Mouse (Mus musculus): Measurements from ENCODE around the gene Plin3. TPM values are rescaled to one million over a fixed set of nuclear protein-coding genes. Genes with fewer than 3 reads are reported as not detected.
"Not testable (repeated sequence)": the region's sequence is repeated elsewhere in the genome, so short reads cannot be mapped to it uniquely, and the experiment has no call there.

Gene Plin3
- total RNA-seq, 2 experiments from 2014 or later: 42.4 to 75.0 TPM

GRCm38 (mm10) chr17:56265869-56266268 lies 26.8 kb downstream of the Plin3 start:
- TF ChIP-seq CTCF (IDR thresholded peaks at IDR 0.05): no peak
- Histone ChIP-seq H3K27ac (peak overlapping the region; percentile 59; the same call in 1 of the 2 replicates), H3K4me3 (no peak overlapping the region)
- no peak for DNase-seq
- intact Hi-C loops (cut with DNase I): no loop called here

- no peak for DNase-seq
- intact Hi-C loops (cut with DNase I): no loop called here
- no peak for TF ChIP-seq CTCF (IDR thresholded peaks at IDR 0.05)
- H3K27ac ChIP-seq: peak overlapping the region; percentile 98
- peak overlapping the region; percentile 61 for H3K4me3 ChIP-seq
Observed at GRCm38 (mm10) chr17:56265011-56265410, 27.7 kb downstream of the Plin3 start.

DNA sequence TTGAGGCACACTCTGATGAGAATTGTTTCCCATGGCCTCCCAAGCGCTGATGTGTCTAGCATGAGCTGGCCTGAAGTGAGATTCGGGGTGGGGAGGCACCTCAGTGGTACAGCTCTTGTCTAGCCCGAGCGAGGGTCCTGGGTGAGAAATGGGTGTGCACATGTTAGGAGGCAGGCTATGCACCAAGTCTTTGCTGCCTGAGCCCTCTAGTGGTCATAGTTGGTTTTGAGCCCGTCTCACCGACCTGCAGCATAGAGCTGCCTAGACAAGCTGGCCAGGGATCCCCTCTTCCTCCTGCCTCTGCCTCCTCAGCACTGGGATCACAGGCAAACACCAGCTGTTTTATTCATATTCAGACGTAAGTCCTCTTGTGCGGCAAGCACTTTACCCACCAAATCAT lies 28.7 kb downstream of the Plin3 start:
- Histone ChIP-seq H3K27ac (peak overlapping the region; percentile 98), H3K4me3 (peak overlapping the region; percentile 61)
- DNase-seq: peak; percentile 88
- peak; percentile 79 for TF ChIP-seq CTCF (IDR thresholded peaks at IDR 0.05)
- intact Hi-C loops (cut with DNase I): no loop called here

DNA sequence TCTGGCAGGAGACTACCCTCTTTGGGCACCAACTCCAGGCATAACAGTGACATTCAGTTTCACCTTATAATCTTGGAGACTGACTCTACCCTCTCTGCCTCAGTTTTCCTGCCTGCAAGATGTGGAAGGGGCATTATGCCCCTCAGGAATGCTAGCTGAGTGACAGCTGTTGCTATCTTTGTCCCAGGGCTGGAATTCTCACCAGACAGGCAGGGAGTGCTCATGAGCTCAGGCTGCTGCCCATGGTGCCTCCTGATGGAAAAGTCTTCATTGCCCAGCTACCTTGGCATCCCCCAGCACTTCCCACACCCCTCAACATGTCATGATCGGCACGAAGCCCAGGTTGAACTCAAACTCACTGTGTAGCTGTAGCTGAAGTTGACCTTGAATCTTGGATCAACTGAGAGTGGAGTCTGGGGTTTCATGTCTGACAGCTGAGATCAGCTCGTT lies 30.0 kb downstream of the Plin3 start:
- intact Hi-C loops (cut with DNase I): loop anchor here (2.0 kb wide), 1 partner anchor 30 kb away; the partner anchor contains the start of gene Plin3
- no peak for TF ChIP-seq CTCF (IDR thresholded peaks at IDR 0.05)
- Histone ChIP-seq H3K4me3 (peak overlapping the region; percentile 65), H3K27ac (peak overlapping the region; percentile 98)
- DNase-seq: peak; percentile 88

DNA sequence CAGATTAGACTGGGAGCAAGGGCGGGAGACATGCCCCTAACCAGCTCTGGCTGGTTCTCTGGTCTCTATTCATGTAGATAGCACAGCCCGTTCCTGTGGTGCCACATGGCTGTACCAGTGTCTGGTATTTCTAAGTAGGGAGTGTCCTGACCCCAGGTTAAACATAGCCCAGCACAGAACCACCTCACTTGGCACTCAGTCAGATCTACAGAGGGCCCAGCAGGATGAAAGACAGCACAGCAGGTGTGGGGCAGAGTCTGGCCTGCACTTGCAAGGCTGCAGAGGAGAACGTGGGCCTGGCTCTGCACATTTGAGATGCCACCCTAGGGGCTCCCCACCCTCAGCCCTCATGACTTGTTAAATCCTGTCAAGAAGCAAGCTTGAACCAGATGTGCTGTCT lies 31.5 kb downstream of the Plin3 start:
- DNase-seq: peak; percentile 88
- TF ChIP-seq CTCF (IDR thresholded peaks at IDR 0.05): no peak
- intact Hi-C loops (cut with DNase I): no loop called here
- Histone ChIP-seq H3K4me3 (peak overlapping the region; percentile 87), H3K27ac (peak overlapping the region; percentile 98)

- peak; percentile 50 for DNase-seq
- Histone ChIP-seq H3K4me3 (peak overlapping the region; percentile 87), H3K27ac (peak overlapping the region; percentile 98)
- intact Hi-C loops (cut with DNase I): loop anchor here (10.0 kb wide), 1 partner anchor 295 kb away; no protein-coding TSS in a partner anchor
- no peak for TF ChIP-seq CTCF (IDR thresholded peaks at IDR 0.05)
Observed at GRCm38 (mm10) chr17:56259301-56260037, 33.2 kb downstream of the Plin3 start.

GRCm38 (mm10) chr17:56258812-56259211 lies 33.9 kb downstream of the Plin3 start:
- not testable (repeated sequence) for DNase-seq
- Histone ChIP-seq H3K27ac (peak overlapping the region; percentile 98), H3K4me3 (peak overlapping the region; percentile 87)
- intact Hi-C loops (cut with DNase I): loop anchor here (10.0 kb wide), 1 partner anchor 294 kb away; no protein-coding TSS in a partner anchor

DNA sequence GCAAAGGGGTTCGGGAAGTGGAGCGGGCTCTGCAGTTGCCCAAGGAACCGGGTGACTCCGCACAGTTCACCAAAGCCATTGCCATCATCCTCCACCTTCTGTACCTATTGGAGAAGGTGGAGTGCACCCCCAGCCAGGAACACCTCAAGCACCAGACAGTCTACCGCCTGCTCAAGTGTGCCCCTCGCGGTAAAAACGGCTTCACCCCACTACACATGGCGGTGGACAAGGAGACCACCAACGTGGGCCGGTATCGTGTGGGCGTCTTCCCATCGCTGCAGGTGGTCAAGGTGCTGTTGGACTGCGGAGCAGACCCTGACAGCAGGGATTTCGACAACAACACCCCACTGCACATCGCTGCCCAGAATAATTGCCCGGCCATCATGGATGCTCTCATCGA lies 34.4 kb downstream of the Plin3 start:
- intact Hi-C loops (cut with DNase I): loop anchor here (10.0 kb wide), 1 partner anchor 293 kb away; no protein-coding TSS in a partner anchor
- DNase-seq: not testable (repeated sequence)
- Histone ChIP-seq H3K27ac (peak overlapping the region; percentile 98), H3K4me3 (peak overlapping the region; percentile 87)

GRCm38 (mm10) chr17:56257181-56257894 lies 35.3 kb downstream of the Plin3 start:
- Histone ChIP-seq H3K4me3 (peak overlapping the region; percentile 87), H3K27ac (peak overlapping the region; percentile 98)
- DNase-seq: peak; percentile 74
- TF ChIP-seq CTCF (IDR thresholded peaks at IDR 0.05): no peak
- intact Hi-C loops (cut with DNase I): loop anchor here (10.0 kb wide), 1 partner anchor 293 kb away; no protein-coding TSS in a partner anchor

DNA sequence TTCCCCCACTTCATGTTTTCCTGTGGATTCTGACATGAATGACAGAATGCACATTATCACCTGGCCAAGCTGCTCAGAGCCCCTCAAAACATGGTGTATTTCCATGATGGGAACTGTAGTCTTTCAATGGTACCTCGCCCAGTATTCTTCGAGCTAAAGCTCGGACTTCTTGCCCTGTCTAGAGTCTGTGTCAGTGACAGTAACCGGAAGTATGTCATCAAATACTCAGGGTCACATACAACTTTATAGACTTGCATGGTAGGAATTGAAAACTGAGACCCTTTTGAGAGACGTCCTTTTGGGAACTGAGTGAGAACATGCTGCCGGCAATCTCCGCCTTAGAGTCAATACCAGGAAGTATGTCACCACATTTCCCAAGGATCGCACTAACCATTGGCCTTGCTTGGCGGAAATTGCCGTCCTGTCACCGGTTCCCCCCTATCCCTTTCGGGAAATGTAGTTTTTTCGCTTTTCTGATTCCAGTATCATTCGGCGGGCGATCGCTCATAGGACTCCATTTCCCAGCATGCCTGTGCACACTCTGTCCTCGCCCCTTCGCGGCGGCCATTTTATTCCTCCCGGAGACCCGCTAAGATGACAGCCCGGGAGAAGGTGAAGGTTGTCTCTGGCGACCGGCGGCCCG lies 36.3 kb downstream of the Plin3 start, which contains the start of gene Fem1a:
Gene Fem1a, plus strand, starts transcription at position 572 of the 643 bp plus-strand sequence.
- peak; percentile 94 for DNase-seq
- no peak for TF ChIP-seq CTCF (IDR thresholded peaks at IDR 0.05)
- Histone ChIP-seq H3K27ac (peak within 1 kb of the TSS; percentile 98), H3K4me3 (peak within 1 kb of the TSS; percentile 87)
- intact Hi-C loops (cut with DNase I): loop anchor here (10.0 kb wide), 1 partner anchor 292 kb away; no protein-coding TSS in a partner anchor

GRCm38 (mm10) chr17:56255863-56256238 lies 36.8 kb downstream of the Plin3 start:
- peak; percentile 99 for DNase-seq
- peak; percentile 87 for TF ChIP-seq CTCF (IDR thresholded peaks at IDR 0.05)
- intact Hi-C loops (cut with DNase I): loop anchor here (2.0 to 10.0 kb wide), 3 partner anchors 35 to 291 kb away; no protein-coding TSS in a partner anchor

DNA sequence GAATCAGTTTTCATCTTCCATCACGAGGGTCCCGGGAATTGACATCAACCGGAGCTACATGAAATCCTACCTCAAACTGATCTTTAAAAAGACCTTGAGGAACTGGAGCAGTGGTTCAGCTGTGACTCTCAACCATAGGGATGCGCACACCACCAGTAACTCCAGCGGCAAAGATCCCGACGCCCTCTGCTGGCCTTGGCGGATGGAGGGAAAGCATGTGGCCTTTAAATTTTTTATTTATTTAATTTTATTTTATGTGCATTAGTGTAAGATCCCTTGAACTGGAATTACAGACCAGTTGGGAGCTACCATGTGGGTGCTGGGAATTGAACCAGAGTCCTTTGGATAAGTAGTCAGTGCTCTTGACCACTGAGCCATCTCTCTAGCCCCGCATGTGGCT lies 37.2 kb downstream of the Plin3 start:
- intact Hi-C loops (cut with DNase I): loop anchor here (2.0 to 10.0 kb wide), 3 partner anchors 35 to 291 kb away; no protein-coding TSS in a partner anchor
- H3K27ac ChIP-seq: peak overlapping the region; percentile 98
- H3K4me3 ChIP-seq: peak overlapping the region; percentile 51
- TF ChIP-seq CTCF (IDR thresholded peaks at IDR 0.05): no peak
- peak; percentile 44 for DNase-seq

More at GRCm38 (mm10) chr17:56255863-56256238, 36.8 kb downstream of the Plin3 start:
- peak overlapping the region; percentile 98 for H3K27ac ChIP-seq
- peak overlapping the region; percentile 87 for H3K4me3 ChIP-seq
